Mouse (Mus musculus) embryonic facial prominence, embryonic 14.5 days (tissue): ENCODE measurements at regions not wholly inside any gene's neighbourhood (a gene's known extent, or its start where the extent isn't known, plus 50 kb on each side); places are given as distances from the start of the nearest gene placed in this dataset.

ENCODE experiments used
- ATAC-seq: fragments of 200-750 bp; cut with Nextera tagmentation; 2 replicates; pipeline ENCODE4 v1.8.0; 2017; ENCODE audit warnings: low read depth, moderate number of reproducible peaks, moderate TSS enrichment
- DNase-seq: peaks from one replicate; pipeline ENCODE4 v3.0.0-alpha.2; 2015; ENCODE audit warnings: low spot score
- H3K27ac ChIP-seq: fragments of 300-500 bp; sonication (generic); replicated peaks from 2 replicates; pipeline ENCODE4 v1.5.1; 2014; ENCODE audit warnings: low read depth, mild to moderate bottlenecking, low read length, moderate library complexity
- H3K27me3 ChIP-seq: fragments of 300-500 bp; sonication (generic); replicated peaks from 2 replicates; pipeline ENCODE4 v1.6.1; 2014; ENCODE audit warnings: low read length; ENCODE audit not compliant: control insufficient read depth, insufficient read depth
- H3K36me3 ChIP-seq: fragments of 300-500 bp; sonication (generic); 2 replicates; pipeline ENCODE4 v1.6.1; 2014; ENCODE audit warnings: low read length, mixed read lengths; ENCODE audit not compliant: control insufficient read depth, insufficient read depth
- H3K4me1 ChIP-seq: fragments of 300-500 bp; sonication (generic); 2 replicates; pipeline ENCODE4 v1.6.1; 2014; ENCODE audit warnings: antibody characterized with exemption, low read length; ENCODE audit not compliant: control insufficient read depth, insufficient read depth
- H3K4me2 ChIP-seq: fragments of 300-500 bp; sonication (generic); 2 replicates; pipeline ENCODE4 v1.6.1; 2014; ENCODE audit warnings: low read depth, mild to moderate bottlenecking, low read length, moderate library complexity, mixed read lengths
- H3K4me3 ChIP-seq: fragments of 300-500 bp; sonication (generic); 2 replicates; pipeline ENCODE4 v1.5.1; 2014; ENCODE audit warnings: low read depth, mild to moderate bottlenecking, low read length
- H3K9ac ChIP-seq: fragments of 300-500 bp; sonication (generic); 2 replicates; pipeline ENCODE4 v1.6.1; 2014; ENCODE audit warnings: low read depth, mild to moderate bottlenecking, low read length, moderate library complexity, mixed read lengths
- H3K9me3 ChIP-seq: fragments of 300-500 bp; sonication (generic); 2 replicates; pipeline ENCODE4 v1.6.1; 2016; ENCODE audit warnings: low read length; ENCODE audit not compliant: control insufficient read depth
- WGBS: fragments of 180-500 bp; shearing (Covaris S2); extraction: QIAGEN DNeasy Blood & Tissue Kit; methylation state at CpG from one replicate; pipeline ENCODE4 v1.1.7; 2014; 5-methylcytosine and 5-hydroxymethylcytosine counted together

- ATAC-seq (no peak), DNase-seq (no peak)
- Histone ChIP-seq H3K36me3 (no peaks in the 10 kb centered on the region), H3K27ac (no peak overlapping the region), H3K4me2 (no peak overlapping the region), H3K4me1 (no peaks in the 10 kb centered on the region), H3K4me3 (no peak overlapping the region), H3K27me3 (no peaks in the 10 kb centered on the region), H3K9ac (no peak overlapping the region), H3K9me3 (no peaks in the 10 kb centered on the region)
- 57% methylated on average over 6 of the region's 6 CpGs for WGBS
Measured at GRCm38 (mm10) chr6:82860485-82860884, 79.1 kb downstream of the Sema4f start.

GRCm38 (mm10) chr6:82856218-82856617 lies 82.0 kb upstream of the Hk2 start:
- ATAC-seq (no peak), DNase-seq (no peak)
- no peaks in the 10 kb centered on the region for H3K9me3 ChIP-seq
- no peak overlapping the region for H3K4me3 ChIP-seq
- H3K27me3 ChIP-seq, result no peaks in the 10 kb centered on the region
- no peak overlapping the region for H3K4me2 ChIP-seq
- WGBS, result 72% methylated on average over 8 of the region's 9 CpGs
- no peaks in the 10 kb centered on the region for H3K4me1 ChIP-seq
- H3K27ac ChIP-seq, result no peak overlapping the region
- H3K9ac ChIP-seq, result no peak overlapping the region
- H3K36me3 ChIP-seq, result no peaks in the 10 kb centered on the region

DNA sequence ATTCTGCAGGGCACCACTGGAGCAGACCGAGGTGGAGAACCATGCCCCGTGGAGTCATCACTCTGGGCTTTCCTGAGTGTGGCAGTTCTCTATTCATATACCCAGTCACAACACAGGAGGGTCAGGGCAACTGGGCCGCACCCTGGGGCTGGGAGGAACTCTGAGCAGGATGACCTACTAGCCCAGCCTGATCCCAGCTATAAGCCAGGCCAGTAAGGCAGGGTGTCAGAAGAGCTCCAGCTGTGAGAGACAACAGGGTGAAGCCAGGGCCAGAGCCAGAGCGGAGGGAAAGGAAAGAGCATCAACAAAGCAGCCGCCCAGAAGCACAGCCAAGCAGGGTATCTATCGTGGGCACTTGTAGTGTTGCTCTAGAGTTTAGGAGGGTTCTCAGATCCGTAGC lies 81.1 kb upstream of the Hk2 start:
- Histone ChIP-seq H3K9me3 (no peaks in the 10 kb centered on the region), H3K27ac (no peak overlapping the region), H3K27me3 (no peaks in the 10 kb centered on the region), H3K4me3 (no peak overlapping the region), H3K4me1 (no peaks in the 10 kb centered on the region), H3K4me2 (no peak overlapping the region), H3K36me3 (no peaks in the 10 kb centered on the region), H3K9ac (no peak overlapping the region)
- DNase-seq (no peak), ATAC-seq (no peak)
- WGBS, result 79% methylated on average over 6 of the region's 7 CpGs

- no peak overlapping the region for H3K4me2 ChIP-seq
- no peak overlapping the region for H3K9ac ChIP-seq
- H3K27me3 ChIP-seq, result no peaks in the 10 kb centered on the region
- DNase-seq (no peak), ATAC-seq (no peak)
- no peak overlapping the region for H3K27ac ChIP-seq
- H3K9me3 ChIP-seq, result no peaks in the 10 kb centered on the region
- no peak overlapping the region for H3K4me3 ChIP-seq
- no peaks in the 10 kb centered on the region for H3K4me1 ChIP-seq
- H3K36me3 ChIP-seq, result no peaks in the 10 kb centered on the region
Measured at GRCm38 (mm10) chr6:82854780-82855179, 80.5 kb upstream of the Hk2 start.

DNA sequence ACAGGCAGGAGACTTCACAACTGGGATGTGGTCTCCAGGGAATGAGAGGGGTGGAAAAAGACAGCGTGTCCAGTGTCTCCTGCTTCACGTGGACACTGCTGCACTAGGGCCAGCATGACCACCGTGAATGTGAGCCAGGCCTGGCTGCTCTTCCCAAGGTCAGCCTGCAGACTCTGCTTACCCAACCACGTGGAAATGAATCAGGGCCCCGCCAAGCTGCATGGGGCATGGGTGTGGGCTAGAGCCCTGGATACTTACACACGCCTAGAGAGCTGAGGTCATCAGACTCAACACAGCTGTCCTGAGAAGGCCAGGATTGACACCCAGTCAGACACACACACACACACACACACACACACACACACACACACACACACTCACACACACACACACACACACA lies 80.1 kb upstream of the Hk2 start:
- no peaks in the 10 kb centered on the region for H3K4me1 ChIP-seq
- H3K9ac ChIP-seq, result no peak overlapping the region
- H3K4me2 ChIP-seq, result no peak overlapping the region
- DNase-seq (no peak), ATAC-seq (no peak)
- no peaks in the 10 kb centered on the region for H3K9me3 ChIP-seq
- H3K4me3 ChIP-seq, result no peak overlapping the region
- H3K36me3 ChIP-seq, result no peaks in the 10 kb centered on the region
- no peaks in the 10 kb centered on the region for H3K27me3 ChIP-seq
- WGBS, result 53% methylated on average over 6 of the region's 6 CpGs
- H3K27ac ChIP-seq, result no peak overlapping the region

DNA sequence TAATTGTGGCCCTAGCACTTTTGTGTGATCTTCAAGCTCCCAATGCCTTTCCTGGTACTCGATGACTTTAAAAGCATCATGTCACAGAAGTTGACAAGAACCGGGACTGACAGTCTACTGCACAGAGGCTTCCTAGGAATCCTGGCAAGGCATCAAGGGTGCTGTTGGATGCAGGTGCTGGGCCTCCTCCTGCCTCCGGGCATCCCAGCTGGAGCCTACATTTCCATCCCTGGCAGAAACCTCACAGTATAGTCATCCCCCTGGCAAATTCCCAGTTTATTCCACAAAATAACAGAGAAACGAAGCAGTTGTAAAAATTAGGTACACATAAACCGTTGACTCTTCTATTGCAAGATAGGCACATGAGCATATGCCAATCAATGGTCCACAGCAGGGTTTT lies 78.8 kb upstream of the Hk2 start:
- Histone ChIP-seq H3K27me3 (no peaks in the 10 kb centered on the region), H3K9me3 (no peaks in the 10 kb centered on the region), H3K4me3 (no peak overlapping the region), H3K27ac (no peak overlapping the region), H3K4me1 (no peaks in the 10 kb centered on the region), H3K4me2 (no peak overlapping the region), H3K36me3 (no peaks in the 10 kb centered on the region), H3K9ac (no peak overlapping the region)
- 70% methylated on average over 5 of the region's 5 CpGs for WGBS
- DNase-seq (no peak), ATAC-seq (no peak)

- H3K36me3 ChIP-seq, result no peaks in the 10 kb centered on the region
- no peak for DNase-seq
- H3K9ac ChIP-seq, result no peak overlapping the region
- 93% methylated on average over 9 of the region's 9 CpGs for WGBS
- ATAC-seq, result no peak
- no peaks in the 10 kb centered on the region for H3K9me3 ChIP-seq
- no peak overlapping the region for H3K27ac ChIP-seq
- H3K4me2 ChIP-seq, result no peak overlapping the region
- no peak overlapping the region for H3K4me3 ChIP-seq
- H3K4me1 ChIP-seq, result no peaks in the 10 kb centered on the region
- no peaks in the 10 kb centered on the region for H3K27me3 ChIP-seq
Measured at GRCm38 (mm10) chr6:82850556-82850955, 76.3 kb upstream of the Hk2 start.

GRCm38 (mm10) chr6:82847598-82847997 lies 73.3 kb upstream of the Hk2 start:
- no peak for DNase-seq
- no peak overlapping the region for H3K4me2 ChIP-seq
- H3K9me3 ChIP-seq, result no peaks in the 10 kb centered on the region
- H3K27ac ChIP-seq, result no peak overlapping the region
- no peaks in the 10 kb centered on the region for H3K4me1 ChIP-seq
- no peaks in the 10 kb centered on the region for H3K36me3 ChIP-seq
- no peak for ATAC-seq
- 50% methylated on average over 2 of the region's 2 CpGs for WGBS
- H3K4me3 ChIP-seq, result no peak overlapping the region
- H3K9ac ChIP-seq, result no peak overlapping the region
- H3K27me3 ChIP-seq, result no peaks in the 10 kb centered on the region

GRCm38 (mm10) chr6:82846587-82847150 lies 72.4 kb upstream of the Hk2 start:
- H3K27me3 ChIP-seq, result no peaks in the 10 kb centered on the region
- ATAC-seq (no peak), DNase-seq (no peak)
- H3K4me2 ChIP-seq, result no peak overlapping the region
- H3K27ac ChIP-seq, result no peak overlapping the region
- WGBS, result 77% methylated on average over 8 of the region's 8 CpGs
- no peak overlapping the region for H3K9ac ChIP-seq
- H3K36me3 ChIP-seq, result no peaks in the 10 kb centered on the region
- H3K9me3 ChIP-seq, result no peaks in the 10 kb centered on the region
- no peaks in the 10 kb centered on the region for H3K4me1 ChIP-seq
- H3K4me3 ChIP-seq, result no peak overlapping the region
